Mouse (Mus musculus) lung, adult 2 months (tissue): ENCODE measurements around the gene Agap1.

Experiments used
- CTCF ChIP-seq: fragments of 200-500 bp; IDR thresholded peaks from 2 replicates; pipeline ENCODE4 v1.5.1; 2011; ENCODE audit warnings: mild to moderate bottlenecking, low read length, control low read depth; ENCODE audit not compliant: insufficient read depth
- POLR2A ChIP-seq: fragments of 200-500 bp; IDR thresholded peaks from 2 replicates; pipeline ENCODE4 v1.6.1; 2011; ENCODE audit warnings: low read depth, mild to moderate bottlenecking, control low read depth, low read length, borderline replicate concordance; ENCODE audit errors: extremely low read depth

DNA sequence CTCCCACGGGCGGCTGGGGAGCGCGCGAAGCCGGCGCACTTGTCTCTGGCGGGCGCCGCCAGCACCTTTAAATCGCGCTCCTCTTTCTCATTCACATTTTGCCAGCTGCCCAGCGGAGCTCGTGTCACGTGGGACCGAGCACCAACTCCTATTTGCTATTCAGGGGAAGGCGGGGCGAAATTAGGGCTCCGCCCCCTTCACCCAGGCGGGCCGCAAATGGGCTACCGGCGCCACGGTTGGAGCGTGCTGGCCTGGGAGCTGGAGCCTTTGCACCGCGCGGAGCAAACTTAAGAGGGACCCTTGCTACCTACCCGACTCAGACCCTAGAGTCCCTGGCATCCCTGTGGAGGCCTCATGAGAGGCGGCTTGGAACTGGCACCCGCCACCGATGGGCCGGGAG is 476.5 kb downstream of the Agap1 start, which contains the start of gene Gbx2:
- TF ChIP-seq POLR2A (no peak), CTCF (no peak)
